Mouse (Mus musculus) retina, postnatal 1 day (tissue): ENCODE data around the gene Zfp467.

Source experiments
- DNase-seq: peaks from one replicate; pipeline ENCODE4 v3.0.0-alpha.2; 2012

The Zfp467 gene

GRCm38 (mm10) chr6:48439654-48440053, 6.0 kb downstream of the Zfp467 start:
- DNase-seq = no peak

- DNase-seq = no peak
Measured at GRCm38 (mm10) chr6:48438475-48439125, 7.0 kb downstream of the Zfp467 start.

GRCm38 (mm10) chr6:48437679-48438376, 7.8 kb downstream of the Zfp467 start:
- no peak for DNase-seq

- DNase-seq = no peak
Measured at GRCm38 (mm10) chr6:48435706-48436349, 9.8 kb downstream of the Zfp467 start.

GRCm38 (mm10) chr6:48435111-48435510, 10.5 kb downstream of the Zfp467 start:
- no peak for DNase-seq

- DNase-seq = no peak
Measured at GRCm38 (mm10) chr6:48434651-48435050, 11.0 kb downstream of the Zfp467 start.

- peak; percentile 17 for DNase-seq
Measured at GRCm38 (mm10) chr6:48432893-48433816, 12.5 kb downstream of the Zfp467 start.

- no peak for DNase-seq
Measured at GRCm38 (mm10) chr6:48430748-48431147, 14.9 kb downstream of the Zfp467 start.

- no peak for DNase-seq
Measured at GRCm38 (mm10) chr6:48428769-48429557, 16.7 kb downstream of the Zfp467 start.

- no peak for DNase-seq
Measured at GRCm38 (mm10) chr6:48426956-48427355, 18.7 kb downstream of the Zfp467 start.

- no peak for DNase-seq
Measured at GRCm38 (mm10) chr6:48424074-48424473, 21.6 kb downstream of the Zfp467 start.

- DNase-seq = no peak
Measured at GRCm38 (mm10) chr6:48423336-48423735, 22.3 kb downstream of the Zfp467 start.

GRCm38 (mm10) chr6:48420647-48421046, 25.0 kb downstream of the Zfp467 start:
- no peak for DNase-seq

- no peak for DNase-seq
Measured at GRCm38 (mm10) chr6:48416486-48416885, 29.1 kb downstream of the Zfp467 start.

- DNase-seq = no peak
Measured at GRCm38 (mm10) chr6:48415636-48416035, 30.0 kb downstream of the Zfp467 start.

- no peak for DNase-seq
Measured at GRCm38 (mm10) chr6:48414886-48415285, 30.7 kb downstream of the Zfp467 start.

GRCm38 (mm10) chr6:48413081-48413480, 32.5 kb downstream of the Zfp467 start:
- no peak for DNase-seq

- no peak for DNase-seq
Measured at GRCm38 (mm10) chr6:48412662-48413061, 33.0 kb downstream of the Zfp467 start.

GRCm38 (mm10) chr6:48412147-48412546, 33.5 kb downstream of the Zfp467 start:
- DNase-seq = no peak

- DNase-seq = no peak
Measured at GRCm38 (mm10) chr6:48411193-48412092, 34.2 kb downstream of the Zfp467 start.

- no peak for DNase-seq
Measured at GRCm38 (mm10) chr6:48410551-48410950, 35.1 kb downstream of the Zfp467 start.
